Mouse (Mus musculus) small intestine, adult 2 months (tissue): ENCODE measurements around the gene Prcd.

ENCODE experiments used
- CTCF ChIP-seq: fragments of 200-500 bp; IDR thresholded peaks from 2 replicates; pipeline ENCODE4 v1.5.1; 2012; ENCODE audit warnings: low read depth, mild to moderate bottlenecking, control low read depth, inconsistent platforms, low read length, moderate library complexity, mixed read lengths; ENCODE audit not compliant: insufficient replicate concordance, insufficient read length; ENCODE audit errors: extremely low read depth
- POLR2A ChIP-seq: fragments of 200-500 bp; IDR thresholded peaks from 2 replicates; pipeline ENCODE4 v1.6.1; 2012; ENCODE audit warnings: low read depth, mild to moderate bottlenecking, control low read depth, inconsistent platforms, low read length, moderate library complexity

- no peak for TF ChIP-seq CTCF
- TF ChIP-seq POLR2A = no peak
These were observed 12.0 kb downstream of the Prcd start for GRCm38 (mm10) chr11:116665289-116665688.
